Mouse (Mus musculus) CH12.LX (cell line): ENCODE measurements around the gene Dnah8. TPM values are rescaled to one million over a fixed set of nuclear protein-coding genes. Genes with fewer than 3 reads are reported as not detected.
A peak's percentile ranks its signal among the peaks of the same experiment; 100 is the strongest.

ENCODE experiments used
- DNase-seq: peaks from one replicate; pipeline ENCODE4 v3.0.0-alpha.2; 2013; ENCODE audit errors: extremely low read depth
- H3K27ac ChIP-seq: 2 replicates; pipeline ENCODE4 v1.5.1; 2012; ENCODE audit warnings: low read depth, mild to moderate bottlenecking, control low read depth, moderate library complexity; ENCODE audit not compliant: insufficient read depth
- H3K27me3 ChIP-seq: replicated peaks from 2 replicates; pipeline ENCODE3; 2012; ENCODE audit warnings: inconsistent platforms
- H3K36me3 ChIP-seq, 2 experiments: replicated peaks in 1 of 2; 2 replicates each; pipeline versions ENCODE3 to v1.6.1; 2012; ENCODE audit warnings: inconsistent platforms in 1 of 2, low read length in 1 of 2, mild to moderate bottlenecking in 1 of 2, mixed read lengths in 1 of 2, moderate library complexity in 1 of 2; ENCODE audit not compliant: control insufficient read depth in 1 of 2, insufficient read depth in 1 of 2
- H3K4me1 ChIP-seq, 2 experiments: 2 replicates each; pipeline ENCODE4 v1.6.1; 2012; ENCODE audit warnings: inconsistent platforms in 1 of 2, moderate library complexity in 1 of 2; ENCODE audit not compliant: insufficient read depth in 2 of 2, control insufficient read depth in 1 of 2
- H3K4me2 ChIP-seq: 2 replicates; pipeline ENCODE4 v1.6.1; 2012; ENCODE audit warnings: low read depth, mild to moderate bottlenecking, control low read depth; ENCODE audit not compliant: poor library complexity, insufficient read depth, severe bottlenecking
- H3K4me3 ChIP-seq, 3 experiments: fragments of 150-350 bp in 1 of 3; sonication (generic) in 1 of 3; replicated peaks in 1 of 3; 2 replicates each; pipeline versions ENCODE3 to v1.5.1; 2011 to 2012; ENCODE audit warnings: low read depth in 2 of 3, low read length in 2 of 3, mild to moderate bottlenecking in 2 of 3, moderate library complexity in 2 of 3, control low read depth in 1 of 3, improper control_type of control experiment in 1 of 3, inconsistent platforms in 1 of 3, mixed read lengths in 1 of 3; ENCODE audit not compliant: poor library complexity in 1 of 3
- H3K79me2 ChIP-seq: replicated peaks from 2 replicates; pipeline ENCODE4 v1.6.1; 2012; ENCODE audit warnings: mild to moderate bottlenecking, moderate library complexity; ENCODE audit not compliant: control insufficient read depth, poor library complexity, insufficient read depth, severe bottlenecking; ENCODE audit errors: extremely low read depth
- H3K9ac ChIP-seq: 2 replicates; pipeline ENCODE4 v1.6.1; 2012; ENCODE audit warnings: low read depth, mild to moderate bottlenecking, control low read depth, moderate library complexity; ENCODE audit not compliant: insufficient read depth
- H3K9me3 ChIP-seq: replicated peaks from 2 replicates; pipeline ENCODE3; 2012; ENCODE audit warnings: low read length, inconsistent platforms, mixed read lengths
- CHD1 ChIP-seq: IDR thresholded peaks from 2 replicates; pipeline ENCODE4 v1.6.1; 2012; ENCODE audit warnings: low read depth, low read length, improper control_type of control experiment, inconsistent platforms
- CHD2 ChIP-seq: IDR thresholded peaks from 2 replicates; pipeline ENCODE4 v1.6.1; 2011; ENCODE audit warnings: low read length, improper control_type of control experiment
- CTCF ChIP-seq, 2 experiments: IDR thresholded peaks in 1 of 2; conservative IDR thresholded peaks in 1 of 2; 2 replicates each; pipeline ENCODE4 v1.5.1; 2011 to 2012; ENCODE audit warnings: low read depth in 2 of 2, low read length in 2 of 2, improper control_type of control experiment in 1 of 2, inconsistent platforms in 1 of 2, mild to moderate bottlenecking in 1 of 2, moderate library complexity in 1 of 2
- ETS1 ChIP-seq: conservative IDR thresholded peaks from 2 replicates; pipeline ENCODE4 v1.6.1; 2012; ENCODE audit warnings: low read depth, mild to moderate bottlenecking, inconsistent platforms, low read length, improper control_type of control experiment, moderate library complexity
- GABPA ChIP-seq: IDR thresholded peaks from 2 replicates; pipeline ENCODE4 v1.6.1; 2012; ENCODE audit warnings: low read depth, low read length, improper control_type of control experiment, inconsistent platforms; ENCODE audit not compliant: insufficient replicate concordance
- HCFC1 ChIP-seq: IDR thresholded peaks from 2 replicates; pipeline ENCODE4 v1.6.1; 2012; ENCODE audit warnings: low read depth, mild to moderate bottlenecking, inconsistent platforms, low read length, improper control_type of control experiment
- JUND ChIP-seq: conservative IDR thresholded peaks from 2 replicates; pipeline ENCODE4 v1.6.1; 2011; ENCODE audit warnings: low read depth, low read length, improper control_type of control experiment
- MAFK ChIP-seq: IDR thresholded peaks from 2 replicates; pipeline ENCODE4 v1.6.1; 2011; ENCODE audit warnings: low read length, improper control_type of control experiment; ENCODE audit not compliant: insufficient replicate concordance
- MXI1 ChIP-seq: IDR thresholded peaks from 2 replicates; pipeline ENCODE4 v1.6.1; 2011; ENCODE audit warnings: mild to moderate bottlenecking, low read depth, low read length, improper control_type of control experiment
- MYC ChIP-seq: IDR thresholded peaks from 2 replicates; pipeline ENCODE4 v1.6.1; 2011; ENCODE audit warnings: low read depth, mild to moderate bottlenecking, improper control_type of control experiment, low read length
- NELFE ChIP-seq: IDR thresholded peaks from 2 replicates; pipeline ENCODE4 v1.6.1; 2011; ENCODE audit warnings: low read depth, low read length, improper control_type of control experiment
- NRF1 ChIP-seq: IDR thresholded peaks from 2 replicates; pipeline ENCODE4 v1.6.1; 2014; ENCODE audit warnings: low read depth, mild to moderate bottlenecking, inconsistent platforms, low read length, improper control_type of control experiment, moderate library complexity
- RCOR1 ChIP-seq: conservative IDR thresholded peaks from 2 replicates; pipeline ENCODE4 v1.6.1; 2012; ENCODE audit warnings: low read depth, mild to moderate bottlenecking, inconsistent platforms, low read length, improper control_type of control experiment
- SMC3 ChIP-seq: IDR thresholded peaks from 2 replicates; pipeline ENCODE4 v1.6.1; 2011; ENCODE audit warnings: low read depth, low read length, improper control_type of control experiment
- UBTF ChIP-seq: IDR thresholded peaks from 2 replicates; pipeline ENCODE4 v1.6.1; 2012; ENCODE audit warnings: low read depth, mild to moderate bottlenecking, inconsistent platforms, low read length, improper control_type of control experiment, moderate library complexity
- ZC3H11A ChIP-seq: IDR thresholded peaks from 2 replicates; pipeline ENCODE4 v1.6.1; 2012; ENCODE audit warnings: low read depth, mild to moderate bottlenecking, inconsistent platforms, low read length, improper control_type of control experiment
- ZMIZ1 ChIP-seq: IDR thresholded peaks from 2 replicates; pipeline ENCODE4 v1.6.1; 2012; ENCODE audit warnings: low read depth, mild to moderate bottlenecking, inconsistent platforms, low read length, improper control_type of control experiment
- dilution Hi-C: fragments of 300-500 bp; cut with MboI; formaldehyde crosslinking; loops from 2 replicates; pipeline ENCODE4 v1.14.3; 2020; ENCODE audit warnings: low sequenced_read_pairs; ENCODE audit not compliant: extremely low pct_unique_long_range_greater_than_20kb, extremely low pct_ligation_motif_present
- in situ Hi-C: fragments of 300-500 bp; cut with MboI; formaldehyde crosslinking; loops from 3 replicates; pipeline ENCODE4 v1.14.3; 2019; ENCODE audit warnings: low sequenced_read_pairs, low pct_ligation_motif_present, low pct_unique_long_range_greater_than_20kb, mixed read lengths
- polyA plus RNA-seq: library from polyadenylated mRNA; unstranded; fragments of >175 nt; gene quantifications from 2 replicates; pipeline ENCODE4 v1.2.1, GENCODE M21; 2012; ENCODE audit warnings: low read depth; ENCODE audit not compliant: insufficient read length
- total RNA-seq, 2 experiments: library from RNA; depleted of rRNA; stranded (reverse); fragments of 300-350 nt in 1 of 2; fragments of >200 nt in 1 of 2; gene quantifications; 2 replicates each; pipeline ENCODE4 v1.2.3; 2012 to 2014

The Dnah8 gene
- total and polyA plus RNA-seq, 3 experiments, result 0.09 to 0.99 TPM; not detected in 1

DNA sequence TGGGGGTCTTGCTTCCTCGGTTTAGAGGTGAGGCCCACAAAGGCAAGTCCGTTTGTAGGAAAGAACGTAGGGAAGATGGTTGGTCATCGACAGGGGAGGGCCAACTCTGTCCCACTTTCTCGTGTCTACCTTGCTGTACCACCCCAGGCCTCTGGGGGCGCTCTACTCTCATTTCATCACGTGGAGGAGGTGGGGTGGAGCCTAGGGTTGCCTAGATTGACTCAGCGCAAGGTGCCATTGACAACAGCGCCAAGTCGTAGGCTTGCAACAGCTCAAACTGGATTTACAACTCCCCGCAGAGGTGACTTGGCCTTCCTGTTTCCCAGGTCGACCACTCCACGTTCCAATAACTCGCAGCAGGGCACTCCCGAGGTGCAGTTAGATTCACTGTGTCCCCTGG is 250.1 kb downstream of the Dnah8 start:
- Histone ChIP-seq H3K9ac (no peak overlapping the region), H3K4me3 (no peak overlapping the region), H3K4me2 (no peak overlapping the region), H3K4me1 (no peaks in the 10 kb centered on the region), H3K27ac (no peak overlapping the region), H3K36me3 (no peaks in the 10 kb centered on the region), H3K79me2 (no peaks in the 10 kb centered on the region), H3K9me3 (peaks cover 13% of the 10 kb centered on the region), H3K27me3 (no peaks in the 10 kb centered on the region)
- in situ Hi-C loops (no loop called here), dilution Hi-C loops (no loop called here)
- DNase-seq, result no peak
- TF ChIP-seq UBTF, result no peak
- TF ChIP-seq CTCF (conservative IDR thresholded peaks at IDR 0.05 in 1 of 2, IDR thresholded peaks at IDR 0.05 in 1 of 2; ENCODE audit: low read depth in 2 of 2, low read length in 2 of 2), result peak; percentile 49 to 74

- dilution Hi-C loops (no loop called here), in situ Hi-C loops (no loop called here)
- peaks cover 15% of the 10 kb centered on the region for H3K9me3 ChIP-seq
Measured at GRCm38 (mm10) chr17:30877456-30877855, 253.3 kb downstream of the Dnah8 start.

GRCm38 (mm10) chr17:30878626-30879025 is 254.5 kb downstream of the Dnah8 start:
- Histone ChIP-seq H3K4me1 (no peaks in the 10 kb centered on the region), H3K4me2 (no peak overlapping the region), H3K79me2 (no peaks in the 10 kb centered on the region), H3K36me3 (no peaks in the 10 kb centered on the region), H3K27me3 (peaks cover 5% of the 10 kb centered on the region), H3K27ac (no peak overlapping the region), H3K9ac (no peak overlapping the region), H3K9me3 (peaks cover 15% of the 10 kb centered on the region), H3K4me3 (no peak overlapping the region)
- in situ Hi-C loops, result no loop called here
- dilution Hi-C loops, result no loop called here
- no peak for DNase-seq
- TF ChIP-seq CHD1, result no peak
- no peak for TF ChIP-seq NRF1
- no peak for TF ChIP-seq MAFK
- TF ChIP-seq HCFC1, result no peak
- TF ChIP-seq GABPA, result no peak
- no peak for TF ChIP-seq ZC3H11A
- no peak for TF ChIP-seq CHD2
- no peak for TF ChIP-seq RCOR1
- TF ChIP-seq, all 38 proteins: peak for 0

More at GRCm38 (mm10) chr17:30877456-30877855, 253.3 kb downstream of the Dnah8 start:
- Histone ChIP-seq H3K9ac (no peak overlapping the region), H3K4me1 (no peaks in the 10 kb centered on the region), H3K79me2 (no peaks in the 10 kb centered on the region), H3K4me2 (no peak overlapping the region), H3K4me3 (no peak overlapping the region), H3K27me3 (no peaks in the 10 kb centered on the region), H3K36me3 (no peaks in the 10 kb centered on the region), H3K27ac (no peak overlapping the region)
- TF ChIP-seq ZMIZ1 (no peak), MYC (no peak), HCFC1 (no peak), MAFK (no peak), MXI1 (no peak), ETS1 (no peak), JUND (no peak), SMC3 (no peak), NELFE (no peak), UBTF (no peak)
- no peak for DNase-seq
